Mouse (Mus musculus) brain, embryonic 14.5 days (tissue): ENCODE measurements at regions not wholly inside any gene's neighbourhood (a gene's known extent, or its start where the extent isn't known, plus 50 kb on each side); places are given as distances from the start of the nearest gene placed in this dataset.

ENCODE experiments used
- CTCF ChIP-seq: fragments of 200-500 bp; IDR thresholded peaks from 2 replicates; pipeline ENCODE4 v1.5.1; 2012; ENCODE audit warnings: inconsistent platforms, mild to moderate bottlenecking, moderate library complexity, borderline replicate concordance; ENCODE audit not compliant: insufficient read depth, insufficient read length; ENCODE audit errors: extremely low read depth
- POLR2A ChIP-seq: fragments of 200-500 bp; IDR thresholded peaks from 2 replicates; pipeline ENCODE4 v1.6.1; 2012; ENCODE audit warnings: mild to moderate bottlenecking, inconsistent platforms, borderline replicate concordance; ENCODE audit not compliant: poor library complexity, insufficient read depth, insufficient read length, severe bottlenecking; ENCODE audit errors: extremely low read depth

- TF ChIP-seq CTCF (no peak), POLR2A (no peak)
Observed at GRCm38 (mm10) chr5:39159651-39160050, 283.0 kb upstream of the Clnk start.
